Mouse (Mus musculus) forebrain, embryonic 16.5 days (tissue): Measurements from ENCODE around the gene Zic4. TPM values are rescaled to one million over a fixed set of nuclear protein-coding genes. Genes with fewer than 3 reads are reported as not detected.

Experiments
- ATAC-seq: fragments of 200-750 bp; cut with Nextera tagmentation; 2 replicates; pipeline ENCODE4 v1.8.0; 2017; ENCODE audit warnings: mild to moderate bottlenecking, moderate library complexity
- H3K27ac ChIP-seq: fragments of 300-500 bp; sonication (generic); 2 replicates; pipeline ENCODE4 v1.5.1; 2014; ENCODE audit warnings: low read length, control low read depth
- H3K27me3 ChIP-seq: fragments of 300-500 bp; sonication (generic); replicated peaks from 2 replicates; pipeline ENCODE4 v1.6.1; 2014; ENCODE audit warnings: low read length; ENCODE audit not compliant: control insufficient read depth, insufficient read depth
- H3K36me3 ChIP-seq: fragments of 300-500 bp; sonication (generic); 2 replicates; pipeline ENCODE4 v1.6.1; 2014; ENCODE audit not compliant: control insufficient read depth, insufficient read depth
- H3K4me1 ChIP-seq: fragments of 300-500 bp; sonication (generic); replicated peaks from 2 replicates; pipeline ENCODE4 v1.6.1; 2014; ENCODE audit warnings: low read length; ENCODE audit not compliant: control insufficient read depth, insufficient read depth
- H3K4me2 ChIP-seq: fragments of 300-500 bp; sonication (generic); 2 replicates; pipeline ENCODE4 v1.6.1; 2014; ENCODE audit warnings: mild to moderate bottlenecking, low read length, control low read depth
- H3K4me3 ChIP-seq: fragments of 300-500 bp; sonication (generic); replicated peaks from 2 replicates; pipeline ENCODE4 v1.5.1; 2014; ENCODE audit warnings: mild to moderate bottlenecking, low read length, control low read depth
- H3K9ac ChIP-seq: fragments of 300-500 bp; sonication (generic); replicated peaks from 2 replicates; pipeline ENCODE4 v1.6.1; 2014; ENCODE audit warnings: low read depth, low read length, control low read depth
- H3K9me3 ChIP-seq: fragments of 300-500 bp; sonication (generic); 2 replicates; pipeline ENCODE4 v1.6.1; 2016; ENCODE audit warnings: low read length; ENCODE audit not compliant: control insufficient read depth
- WGBS: fragments of 180-500 bp; shearing (Covaris S2); extraction: QIAGEN DNeasy Blood & Tissue Kit; methylation state at CpG from one replicate; pipeline ENCODE4 v1.1.7; 2014; 5-methylcytosine and 5-hydroxymethylcytosine counted together
- polyA plus RNA-seq: library from polyadenylated mRNA; unstranded; fragments of >200 nt; fragmentation: Nextera tagmentation; extraction: Ambion mirVana; gene quantifications from 2 replicates; pipeline ENCODE4 v1.2.1, GENCODE M21; 2015

The Zic4 gene
- polyA plus RNA-seq, 1 experiment from 2014 or later, result 47.6 TPM

DNA sequence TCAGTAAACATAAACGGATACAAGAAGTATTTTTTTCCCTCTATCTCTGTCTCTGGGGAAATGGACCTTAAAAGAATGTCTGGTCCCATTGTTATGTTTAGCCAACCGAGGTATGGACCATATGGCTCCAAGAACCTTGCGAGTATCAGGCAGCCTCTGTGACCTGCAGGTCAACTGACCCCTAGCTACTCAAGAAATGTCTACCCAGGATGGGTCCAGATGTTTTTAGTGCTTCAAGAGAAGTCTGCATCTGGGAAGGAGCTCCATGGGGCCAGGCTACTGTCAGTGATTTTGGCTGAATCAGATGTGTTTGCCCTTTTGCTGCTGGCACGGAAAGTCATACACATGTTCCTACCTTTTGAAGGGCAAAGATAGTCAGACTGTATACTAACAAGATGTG lies 12.5 kb downstream of the Zic4 start:
- no peak for ATAC-seq
- H3K27ac ChIP-seq, result no peak overlapping the region; the same call in 1 of the 2 replicates
- H3K9me3 ChIP-seq, result no peaks in the 10 kb centered on the region
- no peak overlapping the region for H3K4me3 ChIP-seq
- no peak overlapping the region; the same call in 1 of the 2 replicates for H3K4me2 ChIP-seq
- peaks cover 83% of the 10 kb centered on the region for H3K27me3 ChIP-seq
- H3K9ac ChIP-seq, result no peak overlapping the region
- H3K4me1 ChIP-seq, result peaks cover 7% of the 10 kb centered on the region; the same call in 1 of the 2 replicates
- no peaks in the 10 kb centered on the region for H3K36me3 ChIP-seq
- WGBS, result 26% methylated on average over 4 of the region's 4 CpGs

DNA sequence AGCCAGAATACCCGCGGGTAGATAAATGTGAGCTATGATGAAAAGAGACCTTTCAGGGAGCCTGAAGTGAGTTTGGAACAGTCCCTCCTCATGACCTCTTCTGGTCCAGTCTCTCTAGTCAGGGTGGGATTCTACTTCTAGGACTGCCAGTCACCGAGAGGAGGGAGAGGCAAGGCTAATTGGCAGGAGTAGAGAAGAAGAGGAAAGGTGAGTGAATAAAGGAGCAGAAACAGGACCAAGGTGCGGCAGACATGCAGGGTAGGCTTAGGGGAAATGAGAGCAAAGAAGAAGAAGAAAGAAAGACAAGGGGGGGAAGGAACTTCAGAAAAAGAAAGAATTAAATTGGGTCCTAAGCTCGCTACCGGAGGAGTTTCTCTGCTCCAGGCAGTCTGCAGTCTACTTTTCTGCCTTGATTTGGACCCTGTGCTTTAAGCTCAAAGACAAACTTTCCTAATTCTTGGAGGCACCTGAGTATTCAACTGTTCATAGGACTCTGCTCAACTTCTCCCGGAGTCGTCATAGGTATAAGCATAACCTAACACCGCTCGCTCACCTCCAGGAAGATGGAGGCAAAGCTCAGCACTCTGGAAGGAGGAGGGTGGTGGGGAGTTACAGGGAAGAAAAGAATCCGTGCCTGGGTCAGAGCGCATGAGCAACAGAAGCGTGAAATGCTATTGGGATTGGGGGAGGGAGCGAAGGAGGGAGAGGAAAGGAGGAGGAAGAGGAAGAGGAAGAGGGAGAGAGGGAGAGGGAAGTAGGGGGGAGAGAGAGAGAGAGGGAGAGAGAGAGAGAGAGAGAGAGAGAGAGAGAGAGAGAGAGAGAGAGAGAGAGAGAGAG lies 15.0 kb downstream of the Zic4 start:
- Histone ChIP-seq H3K9me3 (no peaks in the 10 kb centered on the region), H3K9ac (0 out of 2 replicates have a peak overlapping the region, but pooled peaks have one; percentile 15), H3K4me1 (peaks cover 15% of the 10 kb centered on the region), H3K27me3 (peaks cover 63% of the 10 kb centered on the region), H3K4me2 (peak overlapping the region; percentile 48), H3K36me3 (no peaks in the 10 kb centered on the region), H3K4me3 (peak overlapping the region; percentile 26), H3K27ac (peak overlapping the region; percentile 44; the same call in 1 of the 2 replicates)
- WGBS, result 7% methylated on average over 14 of the region's 14 CpGs
- ATAC-seq, result 0 out of 2 replicates have a peak, but pooled peaks have one; percentile 29

DNA sequence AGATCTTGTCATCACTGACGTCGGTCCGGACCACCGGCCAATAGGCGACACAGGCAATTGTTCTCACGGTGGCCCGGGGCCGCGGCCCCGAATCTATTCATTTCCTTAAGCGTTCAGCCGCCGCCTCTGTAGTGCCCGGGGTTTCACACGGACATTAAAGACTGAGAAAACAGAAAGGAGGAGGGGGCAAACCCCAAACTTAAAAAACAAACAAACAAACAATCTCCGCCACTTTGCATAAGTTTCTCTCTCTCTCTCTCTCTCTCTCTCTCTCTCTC lies 15.6 kb downstream of the Zic4 start:
- peak overlapping the region; percentile 48 for H3K4me2 ChIP-seq
- ATAC-seq, result peak; percentile 41; the same call in 1 of the 2 replicates
- H3K27me3 ChIP-seq, result peaks cover 60% of the 10 kb centered on the region
- H3K36me3 ChIP-seq, result no peaks in the 10 kb centered on the region
- no peaks in the 10 kb centered on the region for H3K9me3 ChIP-seq
- H3K27ac ChIP-seq, result peak overlapping the region; percentile 83; the same call in 1 of the 2 replicates
- peak overlapping the region; percentile 26 for H3K4me3 ChIP-seq
- under 1% methylated on average over 16 of the region's 16 CpGs for WGBS
- no peak overlapping the region for H3K9ac ChIP-seq
- H3K4me1 ChIP-seq, result peaks cover 15% of the 10 kb centered on the region

DNA sequence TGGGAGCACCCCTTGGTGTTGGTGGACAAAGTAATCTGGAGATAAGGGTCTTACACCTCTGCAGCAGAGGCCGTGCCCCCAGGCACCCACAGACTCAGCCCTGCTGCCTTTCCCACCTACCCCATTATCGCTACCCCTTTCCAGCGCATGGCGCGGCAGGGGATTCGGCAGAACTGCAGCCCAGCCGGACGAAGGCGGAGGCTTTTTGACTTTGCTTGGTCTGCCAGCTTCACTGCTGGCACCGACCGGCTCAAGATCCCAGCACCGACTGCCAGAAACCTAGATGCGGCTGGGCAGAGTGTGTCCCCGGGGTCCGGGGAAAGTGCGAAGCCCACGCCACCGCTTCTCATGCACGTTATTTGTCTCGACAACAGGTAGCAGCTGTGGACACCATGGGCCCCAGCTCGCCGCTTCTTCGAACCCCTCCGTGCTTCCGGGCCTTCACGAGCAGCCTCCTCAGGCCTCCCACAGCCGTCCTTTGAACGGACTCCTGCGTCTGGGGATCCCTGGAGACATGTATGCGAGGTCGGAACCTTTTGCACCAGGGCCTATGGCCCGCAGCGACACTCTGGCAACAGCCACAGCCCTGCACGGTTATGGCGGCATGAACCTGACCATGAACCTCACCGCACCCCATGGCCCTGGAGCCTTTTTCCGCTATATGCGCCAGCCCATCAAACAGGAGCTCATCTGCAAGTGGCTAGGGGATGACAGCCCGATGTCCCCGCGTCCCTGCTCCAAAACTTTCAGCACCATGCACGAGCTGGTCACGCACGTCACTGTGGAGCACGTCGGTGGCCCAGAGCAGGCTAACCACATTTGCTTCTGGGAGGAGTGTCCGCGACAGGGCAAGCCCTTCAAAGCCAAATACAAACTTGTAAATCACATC lies 16.4 kb downstream of the Zic4 start:
- Histone ChIP-seq H3K4me2 (peak overlapping the region; percentile 48), H3K9me3 (no peaks in the 10 kb centered on the region), H3K4me3 (peak overlapping the region; percentile 26), H3K9ac (peak overlapping the region; percentile 51), H3K36me3 (no peaks in the 10 kb centered on the region), H3K4me1 (peaks cover 15% of the 10 kb centered on the region), H3K27ac (peak overlapping the region; percentile 83), H3K27me3 (peaks cover 62% of the 10 kb centered on the region)
- WGBS, result 3% methylated on average over 48 of the region's 48 CpGs
- ATAC-seq, result 0 out of 2 replicates have a peak, but pooled peaks have one; percentile 16

DNA sequence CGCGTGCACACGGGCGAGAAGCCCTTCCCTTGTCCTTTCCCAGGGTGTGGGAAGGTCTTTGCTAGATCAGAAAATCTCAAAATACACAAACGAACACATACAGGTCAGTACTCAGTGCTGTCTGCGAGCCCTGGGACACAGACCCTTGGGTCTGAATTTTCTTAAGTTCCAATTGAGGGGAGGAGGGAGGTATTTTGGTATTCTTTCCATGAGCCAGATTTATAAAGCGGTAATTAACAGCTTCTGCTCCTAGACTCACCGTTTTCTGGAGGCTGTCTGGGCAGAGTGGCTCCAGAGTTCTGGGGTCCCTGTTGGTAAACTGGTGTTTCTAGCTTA lies 17.1 kb downstream of the Zic4 start:
- Histone ChIP-seq H3K27me3 (peaks cover 60% of the 10 kb centered on the region), H3K4me3 (peak overlapping the region; percentile 26), H3K9me3 (no peaks in the 10 kb centered on the region), H3K27ac (peak overlapping the region; percentile 83; the same call in 1 of the 2 replicates), H3K36me3 (no peaks in the 10 kb centered on the region), H3K4me1 (peaks cover 18% of the 10 kb centered on the region), H3K9ac (0 out of 2 replicates have a peak overlapping the region, but pooled peaks have one; percentile 1), H3K4me2 (peak overlapping the region; percentile 48)
- no peak for ATAC-seq
- WGBS, result 10% methylated on average over 8 of the region's 8 CpGs

DNA sequence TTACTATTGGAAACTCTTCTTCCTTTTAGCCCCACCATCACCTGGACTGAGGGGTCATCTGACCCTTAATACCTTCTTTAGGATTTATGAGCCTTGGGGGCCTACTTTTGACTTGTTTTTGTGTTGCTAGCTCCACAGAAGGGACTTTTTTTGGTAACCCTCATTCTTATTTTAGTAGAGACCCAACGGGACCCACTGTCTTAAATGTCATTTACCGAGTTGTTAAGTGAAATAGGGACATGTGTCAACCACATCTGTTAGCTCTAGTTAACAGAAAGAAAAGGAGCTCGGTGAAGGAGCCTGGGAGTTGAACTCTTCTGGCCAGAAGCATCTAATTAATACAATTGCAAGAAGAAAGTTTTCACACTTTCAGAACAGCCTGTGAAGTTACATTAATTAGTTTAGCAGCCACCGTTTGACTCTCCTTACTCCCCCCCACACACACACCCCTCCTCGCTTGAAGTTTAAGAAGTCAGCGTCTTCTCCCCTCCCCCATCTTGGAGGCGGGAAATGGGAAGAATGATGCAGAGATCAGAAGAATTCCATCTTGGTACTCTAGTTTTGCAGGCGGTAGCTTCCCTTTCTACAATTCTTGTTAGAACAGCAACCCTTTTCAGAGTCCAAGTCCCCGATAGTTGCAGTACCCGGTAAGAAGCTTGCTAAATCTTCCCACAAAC lies 17.7 kb downstream of the Zic4 start:
- 6% methylated on average over 10 of the region's 10 CpGs for WGBS
- H3K4me3 ChIP-seq, result peak overlapping the region; percentile 10
- ATAC-seq, result no peak
- peak overlapping the region; percentile 83 for H3K27ac ChIP-seq
- H3K4me1 ChIP-seq, result peaks cover 19% of the 10 kb centered on the region
- no peaks in the 10 kb centered on the region for H3K36me3 ChIP-seq
- peak overlapping the region; percentile 48 for H3K4me2 ChIP-seq
- H3K9ac ChIP-seq, result no peak overlapping the region
- peaks cover 61% of the 10 kb centered on the region for H3K27me3 ChIP-seq
- no peaks in the 10 kb centered on the region for H3K9me3 ChIP-seq

DNA sequence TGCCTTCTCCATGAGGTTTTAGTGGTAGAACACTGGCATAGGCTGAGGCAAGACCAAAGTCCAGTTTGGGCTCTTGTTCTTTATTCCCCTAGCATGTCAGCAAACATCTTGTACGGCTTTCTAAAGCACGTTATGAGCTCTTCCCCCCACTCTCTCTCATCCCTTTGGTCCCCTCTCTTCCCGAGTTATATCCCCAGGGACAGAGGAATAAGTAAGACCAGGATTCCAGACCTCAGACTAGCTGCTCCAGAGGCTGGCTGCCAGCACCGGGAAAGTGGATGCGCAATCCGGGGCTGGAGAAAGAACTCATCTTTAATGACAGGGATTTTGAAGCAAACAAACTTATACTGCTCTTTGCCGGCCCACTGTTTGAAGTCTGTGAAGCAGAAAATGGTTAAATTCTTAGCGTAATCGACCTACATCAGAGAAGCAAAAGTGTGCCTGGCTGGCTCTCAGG lies 18.3 kb downstream of the Zic4 start:
- WGBS, result 2% methylated on average over 9 of the region's 9 CpGs
- Histone ChIP-seq H3K36me3 (no peaks in the 10 kb centered on the region), H3K4me2 (peak overlapping the region; percentile 48), H3K4me1 (peaks cover 19% of the 10 kb centered on the region), H3K4me3 (peak overlapping the region; percentile 4), H3K27me3 (peaks cover 63% of the 10 kb centered on the region), H3K9me3 (no peaks in the 10 kb centered on the region), H3K9ac (no peak overlapping the region; the same call in 1 of the 2 replicates), H3K27ac (peak overlapping the region; percentile 67)
- ATAC-seq, result no peak

DNA sequence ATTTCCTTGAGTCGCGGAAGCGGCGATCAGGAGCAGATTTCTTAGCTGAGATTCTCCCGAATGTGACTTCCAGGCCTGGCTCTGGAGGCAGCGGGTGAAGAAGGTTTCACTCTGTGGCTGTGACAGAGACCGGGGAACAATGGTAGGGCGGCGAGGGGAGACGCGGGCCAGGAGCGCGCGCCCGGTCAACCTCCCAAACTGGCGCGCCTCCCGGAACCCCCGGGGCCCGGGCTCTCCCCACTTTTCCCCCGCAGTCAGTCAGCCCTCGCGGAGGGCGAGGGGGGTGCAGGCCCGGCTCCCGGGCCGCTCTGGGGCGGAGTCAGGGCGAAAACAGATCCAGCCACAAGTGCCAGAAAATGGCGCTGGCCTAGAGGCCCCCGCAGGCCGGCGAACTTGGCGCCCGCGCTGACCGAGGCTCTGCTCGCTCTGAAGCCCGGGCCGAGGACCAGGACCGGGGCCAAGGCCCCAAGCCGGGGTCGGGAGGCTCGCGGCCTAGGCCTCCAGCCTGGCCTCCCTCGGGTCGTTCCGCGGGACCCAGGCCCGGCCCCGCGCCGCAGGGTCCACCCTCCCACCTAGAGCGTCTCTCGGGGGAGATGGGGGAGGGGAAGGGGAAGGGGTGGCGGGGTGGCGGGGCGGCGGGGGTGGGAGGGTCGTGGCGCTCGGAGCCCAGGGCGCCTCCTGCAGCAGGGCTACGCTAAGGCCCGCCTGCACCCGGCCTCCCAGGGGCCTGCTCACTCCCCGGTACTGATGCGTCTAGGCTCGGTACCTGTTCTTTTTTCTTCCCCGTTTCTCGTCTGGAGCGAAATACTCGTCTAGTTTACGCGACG lies 19.3 kb downstream of the Zic4 start:
- Histone ChIP-seq H3K4me1 (peaks cover 19% of the 10 kb centered on the region), H3K36me3 (no peaks in the 10 kb centered on the region), H3K9me3 (no peaks in the 10 kb centered on the region), H3K27ac (peak overlapping the region; percentile 68), H3K9ac (peak overlapping the region; percentile 53), H3K27me3 (peaks cover 57% of the 10 kb centered on the region), H3K4me3 (peak overlapping the region; percentile 32), H3K4me2 (peak overlapping the region; percentile 49)
- WGBS, result under 1% methylated on average over 68 of the region's 76 CpGs
- peak; percentile 63 for ATAC-seq
